Mouse (Mus musculus) spleen, postnatal 36 days (tissue): ENCODE results near the gene Cep350.

ENCODE experiments used
- DNase-seq, 2 experiments: peaks; one replicate each; pipeline ENCODE4 v3.0.0; 2022; ENCODE audit warnings: low spot score in 2 of 2, mixed read lengths in 1 of 2

Cep350 gene

GRCm38 (mm10) chr1:155809706-155810442, 163.2 kb downstream of the Cep350 start:
- peak; percentile 6 to 8 for DNase-seq

DNA sequence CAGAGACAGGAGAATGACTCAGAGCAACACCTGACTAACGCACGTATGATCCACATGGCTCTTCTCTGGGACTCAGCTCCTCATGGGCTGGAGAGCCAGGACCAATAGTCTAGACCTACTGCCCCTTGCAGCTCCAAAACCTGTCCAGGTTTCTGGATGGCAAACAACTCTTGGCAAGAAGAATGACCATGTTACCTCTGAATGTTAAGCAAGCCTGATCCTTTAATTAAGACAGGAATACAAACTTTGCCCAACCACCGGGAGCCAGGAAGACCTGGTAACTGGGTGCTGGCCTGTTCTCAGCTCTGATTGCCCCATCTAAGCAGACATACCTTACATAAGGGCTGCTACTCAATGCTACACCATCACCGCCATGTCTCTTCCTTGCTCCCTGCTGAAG, 164.8 kb downstream of the Cep350 start:
- no peak for DNase-seq

DNA sequence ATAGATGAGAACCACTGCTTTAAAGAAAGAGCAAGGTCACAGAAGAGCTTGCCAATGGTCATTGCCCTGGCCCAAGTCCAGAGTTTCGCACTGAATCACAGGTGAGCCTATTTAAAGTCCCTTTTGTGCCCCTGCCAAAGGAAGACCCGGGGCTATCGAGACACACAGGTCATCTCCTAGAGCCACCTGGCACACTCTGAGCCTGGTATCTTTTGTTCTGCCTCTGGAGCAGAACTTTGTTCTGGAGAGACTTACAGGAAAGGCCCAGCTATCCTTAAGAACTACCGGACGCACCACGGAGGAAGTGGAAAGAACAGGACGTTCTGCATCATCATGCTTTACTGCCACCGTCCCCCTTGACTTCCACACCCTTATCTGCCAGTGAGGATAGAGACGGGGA, 167.4 kb downstream of the Cep350 start:
- no peak for DNase-seq

- DNase-seq, result no peak
Observed at GRCm38 (mm10) chr1:155801014-155801991, 171.8 kb downstream of the Cep350 start.

DNA sequence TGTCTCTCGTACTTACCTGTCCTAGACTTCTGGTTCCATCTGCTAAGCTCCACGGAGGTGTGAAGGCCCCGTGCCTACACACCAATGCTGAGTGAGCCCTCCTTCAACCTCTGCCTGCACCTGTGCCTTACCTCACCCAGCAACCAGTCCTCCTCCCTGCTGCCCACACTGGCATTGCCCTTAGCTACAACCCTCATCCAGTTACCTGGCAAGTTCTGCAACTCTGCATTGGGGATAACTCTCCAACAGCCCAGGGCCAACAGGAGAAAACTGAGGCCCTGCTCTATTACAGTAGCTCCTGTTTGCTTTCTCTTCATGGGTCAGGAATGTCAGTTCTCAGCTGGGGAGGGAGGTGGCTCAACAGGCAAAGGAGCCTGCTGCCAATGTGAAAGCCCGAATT, 175.1 kb downstream of the Cep350 start:
- no peak for DNase-seq

GRCm38 (mm10) chr1:155797425-155797824, 175.6 kb downstream of the Cep350 start:
- DNase-seq, result no peak

DNA sequence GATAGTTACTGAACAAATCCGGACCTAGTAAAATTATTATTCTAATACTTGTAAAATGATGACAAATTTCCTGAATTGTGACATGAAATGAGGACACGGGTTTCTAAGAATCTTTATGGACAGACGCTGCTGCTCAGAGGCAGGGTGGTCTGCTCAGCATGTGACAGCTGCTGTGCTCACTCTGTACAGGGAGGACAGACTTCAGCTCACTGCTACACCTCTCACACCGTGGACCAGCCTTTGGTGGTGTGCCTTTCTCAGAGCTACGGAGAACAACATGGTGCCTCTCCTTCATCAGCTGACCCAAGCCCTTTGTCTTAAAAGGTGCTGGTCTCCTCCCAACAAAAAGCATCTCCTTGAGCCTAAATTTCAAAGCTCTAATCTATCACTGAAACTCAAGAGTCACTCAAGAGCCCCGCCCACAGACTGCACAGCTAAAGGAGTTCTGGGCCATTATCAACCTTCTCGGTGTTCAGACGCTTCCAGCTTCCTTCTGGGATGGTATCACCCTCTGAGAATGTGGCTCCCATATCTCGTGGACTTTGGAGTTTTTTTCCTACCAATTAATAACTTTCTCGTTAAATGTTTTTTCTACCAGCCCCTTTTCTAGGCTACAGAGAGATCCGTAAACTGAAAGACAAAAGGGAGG, 176.2 kb downstream of the Cep350 start:
- DNase-seq, result no peak

GRCm38 (mm10) chr1:155795791-155796233, 177.2 kb downstream of the Cep350 start:
- DNase-seq, result no peak
